Mouse (Mus musculus): ENCODE data around the gene Tmem211. TPM values are rescaled to one million over a fixed set of nuclear protein-coding genes. Genes with fewer than 3 reads are reported as not detected.

The Tmem211 gene
- not detected in 2 replicates for polyA plus RNA-seq (2012; ENCODE audit: low replicate concordance)

DNA sequence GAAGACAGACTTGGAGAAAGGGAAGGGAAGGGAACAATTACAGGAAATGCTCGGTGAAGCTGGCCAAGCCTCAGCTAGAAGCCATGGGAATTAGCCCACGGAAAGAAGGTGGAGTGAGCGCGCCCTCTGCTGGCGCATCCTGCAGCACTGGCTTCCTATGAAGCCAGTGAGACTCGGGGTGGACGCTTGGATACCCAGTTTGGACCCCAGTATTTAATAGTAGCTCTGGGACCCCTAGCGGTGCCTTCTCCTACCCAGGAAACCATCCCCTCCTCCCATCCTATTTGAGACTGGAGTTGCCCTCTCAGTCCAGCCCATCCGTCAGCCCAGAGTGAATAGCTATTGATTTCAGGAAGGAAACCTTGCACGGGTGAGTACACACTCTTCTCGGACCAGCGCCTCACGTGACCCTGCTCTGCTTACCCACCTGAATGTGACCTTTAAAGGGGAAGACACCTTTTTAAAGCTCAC, at the start of gene Tmem211:
Gene Tmem211 (plus strand): TSS at position 278 of the 471 bp plus-strand sequence.

DNA sequence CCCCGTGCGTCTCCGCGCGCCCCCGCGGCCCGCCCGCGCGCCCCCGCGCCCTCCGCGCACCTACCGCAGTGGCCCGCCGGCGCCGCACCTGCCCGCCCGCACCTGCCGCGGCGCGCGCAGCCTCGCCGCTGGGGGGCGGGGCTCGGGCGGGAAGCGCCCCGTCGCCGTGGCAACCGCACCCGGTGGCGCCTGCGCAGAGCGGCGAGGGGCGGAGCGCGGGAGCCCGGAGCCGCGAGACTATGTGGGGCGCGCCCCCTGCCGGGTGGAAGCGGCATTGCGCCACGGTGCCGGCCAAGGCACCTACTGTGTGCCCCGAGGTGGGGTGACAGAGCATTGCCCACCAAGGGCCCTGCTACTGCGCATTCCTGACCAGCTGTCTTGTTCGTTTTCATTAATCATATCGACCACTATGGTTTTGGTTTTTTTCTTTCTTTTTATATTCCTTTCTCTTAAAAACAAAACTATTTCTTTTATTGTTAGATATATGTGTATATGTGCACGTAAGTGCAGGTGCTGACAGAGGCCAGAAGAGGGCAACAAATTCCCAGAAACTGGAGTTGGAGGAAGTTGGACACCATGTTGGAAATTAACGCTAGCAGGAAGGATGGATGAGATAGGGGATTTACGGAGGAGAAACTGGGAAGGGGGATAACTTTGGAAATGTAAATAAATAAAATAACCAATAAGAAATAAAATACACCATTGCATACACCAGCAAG, 5.4 kb upstream of the Tmem211 start, which contains the start of gene 2900026A02Rik:
Gene 2900026A02Rik (minus strand): TSS at position 90 of the 719 bp plus-strand sequence.

Other genes with a start within 250 kb of the Tmem211 start
- gene Grk3, start 211.1 kb upstream of the Tmem211 start, polyA plus RNA-seq (2012; ENCODE audit: low replicate concordance), result 7.8 and 8.3 TPM in 2 replicates
- gene Crybb2, start 156.8 kb upstream of the Tmem211 start, polyA plus RNA-seq (2012; ENCODE audit: low replicate concordance), result 0.24 TPM in 1 of 2 replicates, not detected in the other
- gene Crybb3, start 145.3 kb upstream of the Tmem211 start, polyA plus RNA-seq (2012; ENCODE audit: low replicate concordance), result 0.26 TPM in 1 of 2 replicates, not detected in the other
- 2.2 and 3.3 TPM in 2 replicates for gene 2900026A02Rik, start 5.7 kb upstream of the Tmem211 start, polyA plus RNA-seq (2012; ENCODE audit: low replicate concordance)
- gene Sgsm1, start 83.9 kb downstream of the Tmem211 start, polyA plus RNA-seq (2012; ENCODE audit: low replicate concordance), result not detected in 2 replicates
- not detected in 2 replicates for gene Aym1, start 130.4 kb downstream of the Tmem211 start, polyA plus RNA-seq (2012; ENCODE audit: low replicate concordance)